Mouse (Mus musculus): Measurements from ENCODE around the gene Map3k13. TPM values are rescaled to one million over a fixed set of nuclear protein-coding genes. Genes with fewer than 3 reads are reported as not detected.

Map3k13 gene
- polyA plus RNA-seq, 1 experiment = 0.49 TPM

DNA sequence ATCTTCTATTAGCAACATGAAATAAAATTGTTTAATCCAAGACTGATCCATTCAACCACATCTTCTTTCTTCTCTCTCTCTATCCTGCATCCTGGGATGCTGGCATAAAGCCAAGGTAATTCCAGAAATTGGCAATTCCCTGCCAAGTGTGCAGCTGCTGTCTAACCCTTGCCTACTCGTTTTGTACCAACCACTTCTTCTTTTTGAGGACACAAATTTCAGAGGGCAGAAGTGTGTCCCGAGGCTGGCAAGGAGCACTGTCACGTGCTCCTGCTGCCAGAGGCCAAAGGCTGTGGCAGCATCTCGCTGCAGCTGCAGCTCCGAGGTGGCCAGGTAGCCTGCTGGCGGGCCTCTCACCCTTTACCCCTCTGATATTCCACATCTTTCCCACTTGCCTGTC, 87.0 kb downstream of the Map3k13 start:
- H3K36me3 ChIP-seq (ENCODE audit: control insufficient read depth, insufficient read depth, low read length) = no peaks in the 10 kb centered on the region
- H3K27ac ChIP-seq (ENCODE audit: control insufficient read depth, insufficient read depth, low read depth, low read length) = no peak overlapping the region
- no peak for TF ChIP-seq CTCF (IDR thresholded peaks at IDR 0.05; ENCODE audit: control insufficient read depth, insufficient read depth, insufficient replicate concordance, low read depth, low read length)
- no peak for TF ChIP-seq POLR2A (IDR thresholded peaks at IDR 0.05; ENCODE audit: control insufficient read depth, low read depth, low read length)
- H3K4me3 ChIP-seq (ENCODE audit: control insufficient read depth, low read depth, low read length) = no peak overlapping the region
- peaks cover 4% of the 10 kb centered on the region; the same call in 1 of the 2 replicates for H3K4me1 ChIP-seq (ENCODE audit: control insufficient read depth, insufficient read depth, low read length)
- H3K27me3 ChIP-seq (ENCODE audit: control insufficient read depth, insufficient read depth, low read length) = no peaks in the 10 kb centered on the region

DNA sequence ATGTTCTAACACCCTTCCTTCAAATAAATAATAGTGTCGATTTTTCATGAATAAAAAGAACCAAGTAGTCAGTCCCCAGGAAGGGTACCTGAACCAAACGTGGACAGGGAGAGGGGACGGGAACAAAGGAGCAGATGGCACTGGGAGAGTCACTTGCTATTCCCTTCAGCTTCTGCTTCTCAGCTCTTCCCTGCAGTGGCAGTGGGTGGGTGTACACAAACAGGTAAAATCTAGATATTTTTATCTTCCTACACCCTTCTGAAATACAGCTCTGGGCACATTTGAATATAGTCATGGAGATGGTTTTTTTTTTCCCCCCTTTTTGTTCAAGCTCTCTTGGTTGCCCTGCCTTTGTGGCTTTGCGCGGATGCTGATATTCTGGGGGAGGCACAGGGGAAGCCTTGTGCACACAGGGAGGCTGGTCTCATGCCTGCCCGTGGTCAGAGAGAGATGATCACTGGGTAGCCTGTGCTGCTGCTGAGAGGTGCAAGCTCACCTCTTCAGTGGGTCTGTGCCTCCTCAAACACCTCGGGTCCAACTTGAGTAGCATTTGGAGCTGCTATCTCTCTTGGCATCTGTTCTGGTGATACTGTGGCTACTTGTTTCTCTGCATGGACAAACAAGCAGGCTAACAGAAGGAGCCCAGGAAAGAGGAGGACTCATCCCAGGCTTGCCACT, 87.6 kb downstream of the Map3k13 start:
- TF ChIP-seq CTCF (IDR thresholded peaks at IDR 0.05; ENCODE audit: control insufficient read depth, insufficient read depth, insufficient replicate concordance, low read depth, low read length) (no peak), POLR2A (IDR thresholded peaks at IDR 0.05; ENCODE audit: control insufficient read depth, low read depth, low read length) (no peak)
- Histone ChIP-seq H3K4me1 (ENCODE audit: control insufficient read depth, insufficient read depth, low read length) (peaks cover 4% of the 10 kb centered on the region; the same call in 1 of the 2 replicates), H3K27me3 (ENCODE audit: control insufficient read depth, insufficient read depth, low read length) (no peaks in the 10 kb centered on the region), H3K4me3 (ENCODE audit: control insufficient read depth, low read depth, low read length) (no peak overlapping the region), H3K36me3 (ENCODE audit: control insufficient read depth, insufficient read depth, low read length) (no peaks in the 10 kb centered on the region), H3K27ac (ENCODE audit: control insufficient read depth, insufficient read depth, low read depth, low read length) (no peak overlapping the region)

- Histone ChIP-seq H3K4me1 (ENCODE audit: control insufficient read depth, insufficient read depth, low read length) (no peaks in the 10 kb centered on the region), H3K36me3 (ENCODE audit: control insufficient read depth, insufficient read depth, low read length) (no peaks in the 10 kb centered on the region), H3K4me3 (ENCODE audit: control insufficient read depth, low read depth, low read length) (no peak overlapping the region), H3K27me3 (ENCODE audit: control insufficient read depth, insufficient read depth, low read length) (no peaks in the 10 kb centered on the region), H3K27ac (ENCODE audit: control insufficient read depth, insufficient read depth, low read depth, low read length) (no peak overlapping the region)
- no peak for TF ChIP-seq POLR2A (IDR thresholded peaks at IDR 0.05; ENCODE audit: control insufficient read depth, low read depth, low read length)
- TF ChIP-seq CTCF (IDR thresholded peaks at IDR 0.05; ENCODE audit: control insufficient read depth, insufficient read depth, insufficient replicate concordance, low read depth, low read length) = no peak
Observed at GRCm38 (mm10) chr16:21887601-21888000, 93.5 kb downstream of the Map3k13 start.

- TF ChIP-seq POLR2A (IDR thresholded peaks at IDR 0.05; ENCODE audit: control insufficient read depth, low read depth, low read length) (no peak), CTCF (IDR thresholded peaks at IDR 0.05; ENCODE audit: control insufficient read depth, insufficient read depth, insufficient replicate concordance, low read depth, low read length) (no peak)
- H3K27ac ChIP-seq (ENCODE audit: control insufficient read depth, insufficient read depth, low read depth, low read length) = no peak overlapping the region
- H3K27me3 ChIP-seq (ENCODE audit: control insufficient read depth, insufficient read depth, low read length) = no peaks in the 10 kb centered on the region
Observed at GRCm38 (mm10) chr16:21893890-21894289, 99.7 kb downstream of the Map3k13 start.

DNA sequence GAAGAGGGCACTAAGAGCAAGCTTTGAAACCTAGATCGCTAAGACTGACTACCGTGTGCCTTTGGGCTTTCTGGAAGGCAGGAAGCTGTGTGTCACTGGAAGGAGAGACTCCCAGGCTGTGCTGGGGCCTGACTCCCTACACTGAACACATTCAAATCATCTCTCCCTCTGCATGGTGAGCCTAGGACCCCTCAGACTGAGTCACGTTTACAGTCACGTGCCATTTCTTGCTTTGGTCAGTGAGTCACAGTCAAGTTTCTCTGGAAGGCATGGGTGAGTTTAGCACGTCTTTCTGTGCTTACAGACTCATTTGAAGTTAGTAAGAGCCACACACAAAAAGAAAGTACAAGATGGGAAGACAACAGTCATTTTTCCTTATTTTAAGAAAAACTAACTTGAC, 107.1 kb downstream of the Map3k13 start:
- Histone ChIP-seq H3K27me3 (ENCODE audit: control insufficient read depth, insufficient read depth, low read length) (no peaks in the 10 kb centered on the region), H3K4me3 (ENCODE audit: control insufficient read depth, low read depth, low read length) (no peak overlapping the region), H3K36me3 (ENCODE audit: control insufficient read depth, insufficient read depth, low read length) (no peaks in the 10 kb centered on the region), H3K27ac (ENCODE audit: control insufficient read depth, insufficient read depth, low read depth, low read length) (no peak overlapping the region), H3K4me1 (ENCODE audit: control insufficient read depth, insufficient read depth, low read length) (no peaks in the 10 kb centered on the region)
- no peak for TF ChIP-seq CTCF (IDR thresholded peaks at IDR 0.05; ENCODE audit: control insufficient read depth, insufficient read depth, insufficient replicate concordance, low read depth, low read length)
- TF ChIP-seq POLR2A (IDR thresholded peaks at IDR 0.05; ENCODE audit: control insufficient read depth, low read depth, low read length) = no peak

More at GRCm38 (mm10) chr16:21893890-21894289, 99.7 kb downstream of the Map3k13 start:
- no peaks in the 10 kb centered on the region for H3K36me3 ChIP-seq (ENCODE audit: control insufficient read depth, insufficient read depth, low read length)
- no peak overlapping the region for H3K4me3 ChIP-seq (ENCODE audit: control insufficient read depth, low read depth, low read length)
- no peaks in the 10 kb centered on the region for H3K4me1 ChIP-seq (ENCODE audit: control insufficient read depth, insufficient read depth, low read length)

DNA sequence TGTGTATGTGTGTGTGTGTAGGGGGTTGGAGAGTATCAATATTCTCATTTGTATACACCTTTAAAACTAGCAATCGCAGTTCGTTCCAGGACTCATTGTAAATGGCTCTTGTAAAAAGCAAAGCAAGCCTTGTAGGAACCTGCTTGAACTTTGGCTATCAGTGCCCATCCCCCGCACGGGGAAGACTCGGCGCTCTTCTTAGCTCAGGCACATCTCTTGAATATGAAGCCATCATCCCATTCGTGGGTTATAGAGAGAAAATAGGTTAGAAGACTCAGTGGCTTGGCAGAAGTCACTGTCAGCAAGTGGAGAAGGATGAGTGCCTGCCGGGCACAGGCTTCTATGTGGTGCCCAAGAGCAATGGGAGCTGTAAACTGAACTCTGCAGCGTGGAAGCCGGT, 110.5 kb downstream of the Map3k13 start:
- Histone ChIP-seq H3K4me3 (ENCODE audit: control insufficient read depth, low read depth, low read length) (no peak overlapping the region), H3K36me3 (ENCODE audit: control insufficient read depth, insufficient read depth, low read length) (no peaks in the 10 kb centered on the region), H3K27me3 (ENCODE audit: control insufficient read depth, insufficient read depth, low read length) (no peaks in the 10 kb centered on the region), H3K27ac (ENCODE audit: control insufficient read depth, insufficient read depth, low read depth, low read length) (no peak overlapping the region), H3K4me1 (ENCODE audit: control insufficient read depth, insufficient read depth, low read length) (peaks cover 9% of the 10 kb centered on the region)
- TF ChIP-seq CTCF (IDR thresholded peaks at IDR 0.05; ENCODE audit: control insufficient read depth, insufficient read depth, insufficient replicate concordance, low read depth, low read length) = no peak
- no peak for TF ChIP-seq POLR2A (IDR thresholded peaks at IDR 0.05; ENCODE audit: control insufficient read depth, low read depth, low read length)

DNA sequence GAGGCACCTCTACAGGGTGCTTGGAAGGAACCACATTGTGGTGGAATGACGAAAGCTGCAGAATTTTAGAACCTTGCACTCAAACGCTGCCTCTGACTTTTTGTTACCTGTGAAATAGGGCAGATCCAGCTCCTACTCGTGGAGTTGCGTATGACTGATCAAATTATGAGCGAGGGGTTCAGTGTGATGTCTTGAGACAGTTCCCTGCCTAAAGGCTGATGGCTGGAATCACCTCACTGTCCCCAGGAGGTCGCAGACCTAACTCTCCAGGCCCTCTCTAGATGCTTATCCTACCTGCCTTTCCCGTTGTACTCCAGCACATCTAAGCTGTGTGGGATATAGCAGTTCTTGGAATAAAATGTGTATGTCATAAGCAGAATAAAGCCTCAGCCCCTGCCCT, 111.8 kb downstream of the Map3k13 start:
- Histone ChIP-seq H3K4me3 (ENCODE audit: control insufficient read depth, low read depth, low read length) (no peak overlapping the region), H3K4me1 (ENCODE audit: control insufficient read depth, insufficient read depth, low read length) (peaks cover 9% of the 10 kb centered on the region), H3K27ac (ENCODE audit: control insufficient read depth, insufficient read depth, low read depth, low read length) (no peak overlapping the region), H3K36me3 (ENCODE audit: control insufficient read depth, insufficient read depth, low read length) (no peaks in the 10 kb centered on the region), H3K27me3 (ENCODE audit: control insufficient read depth, insufficient read depth, low read length) (no peaks in the 10 kb centered on the region)
- TF ChIP-seq POLR2A (IDR thresholded peaks at IDR 0.05; ENCODE audit: control insufficient read depth, low read depth, low read length) (no peak), CTCF (IDR thresholded peaks at IDR 0.05; ENCODE audit: control insufficient read depth, insufficient read depth, insufficient replicate concordance, low read depth, low read length) (no peak)
